Mouse (Mus musculus) heart, postnatal 0 days (tissue): ENCODE measurements around the gene Fiz1.

Experiments used
- CTCF ChIP-seq: IDR thresholded peaks from 2 replicates; pipeline ENCODE4 v1.5.1; 2016; ENCODE audit warnings: antibody characterized with exemption, control low read depth, low read depth
- EP300 ChIP-seq: IDR thresholded peaks from 2 replicates; pipeline ENCODE4 v1.6.1; 2016; ENCODE audit warnings: antibody characterized with exemption, low read depth

DNA sequence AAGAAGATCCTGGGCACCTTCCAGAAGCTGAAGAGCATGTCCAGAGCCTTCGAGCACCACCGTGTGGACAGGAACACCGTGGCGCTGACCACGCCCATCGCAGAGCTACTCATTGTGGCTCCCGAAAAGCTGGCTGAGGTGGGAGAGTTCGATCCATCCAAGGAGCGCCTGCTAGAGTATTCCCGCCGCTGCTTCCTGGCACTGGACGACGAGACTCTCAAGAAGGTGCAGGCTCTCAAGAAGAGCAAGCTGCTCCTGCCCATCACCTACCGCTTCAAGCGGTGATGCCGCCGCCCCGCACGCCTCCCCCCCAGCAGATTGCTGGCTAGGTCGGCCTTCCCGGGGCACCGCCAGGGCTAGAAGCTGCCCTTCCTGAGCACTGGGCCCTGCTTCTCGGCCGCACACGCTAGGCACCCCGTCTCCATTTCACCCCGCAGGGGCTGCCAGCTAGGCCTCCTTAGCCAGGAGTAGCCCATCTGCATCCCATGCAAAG is 45.8 kb upstream of the Fiz1 start:
- TF ChIP-seq CTCF = peak; percentile 75
- TF ChIP-seq EP300 = no peak
